Mouse (Mus musculus) embryonic facial prominence, embryonic 14.5 days (tissue): ENCODE measurements around the gene Hs6st3. TPM values are rescaled to one million over a fixed set of nuclear protein-coding genes. Genes with fewer than 3 reads are reported as not detected.

Source experiments
- ATAC-seq: fragments of 200-750 bp; cut with Nextera tagmentation; 2 replicates; pipeline ENCODE4 v1.8.0; 2017; ENCODE audit warnings: low read depth, moderate number of reproducible peaks, moderate TSS enrichment
- DNase-seq: peaks from one replicate; pipeline ENCODE4 v3.0.0-alpha.2; 2015; ENCODE audit warnings: low spot score
- H3K27ac ChIP-seq: fragments of 300-500 bp; sonication (generic); replicated peaks from 2 replicates; pipeline ENCODE4 v1.5.1; 2014; ENCODE audit warnings: low read depth, mild to moderate bottlenecking, low read length, moderate library complexity
- H3K27me3 ChIP-seq: fragments of 300-500 bp; sonication (generic); replicated peaks from 2 replicates; pipeline ENCODE4 v1.6.1; 2014; ENCODE audit warnings: low read length; ENCODE audit not compliant: control insufficient read depth, insufficient read depth
- H3K36me3 ChIP-seq: fragments of 300-500 bp; sonication (generic); 2 replicates; pipeline ENCODE4 v1.6.1; 2014; ENCODE audit warnings: low read length, mixed read lengths; ENCODE audit not compliant: control insufficient read depth, insufficient read depth
- H3K4me1 ChIP-seq: fragments of 300-500 bp; sonication (generic); 2 replicates; pipeline ENCODE4 v1.6.1; 2014; ENCODE audit warnings: antibody characterized with exemption, low read length; ENCODE audit not compliant: control insufficient read depth, insufficient read depth
- H3K4me2 ChIP-seq: fragments of 300-500 bp; sonication (generic); 2 replicates; pipeline ENCODE4 v1.6.1; 2014; ENCODE audit warnings: low read depth, mild to moderate bottlenecking, low read length, moderate library complexity, mixed read lengths
- H3K4me3 ChIP-seq: fragments of 300-500 bp; sonication (generic); 2 replicates; pipeline ENCODE4 v1.5.1; 2014; ENCODE audit warnings: low read depth, mild to moderate bottlenecking, low read length
- H3K9ac ChIP-seq: fragments of 300-500 bp; sonication (generic); 2 replicates; pipeline ENCODE4 v1.6.1; 2014; ENCODE audit warnings: low read depth, mild to moderate bottlenecking, low read length, moderate library complexity, mixed read lengths
- H3K9me3 ChIP-seq: fragments of 300-500 bp; sonication (generic); 2 replicates; pipeline ENCODE4 v1.6.1; 2016; ENCODE audit warnings: low read length; ENCODE audit not compliant: control insufficient read depth
- WGBS: fragments of 180-500 bp; shearing (Covaris S2); extraction: QIAGEN DNeasy Blood & Tissue Kit; methylation state at CpG from one replicate; pipeline ENCODE4 v1.1.7; 2014; 5-methylcytosine and 5-hydroxymethylcytosine counted together
- polyA plus RNA-seq: library from polyadenylated mRNA; unstranded; fragments of >200 nt; fragmentation: Nextera tagmentation; extraction: Ambion mirVana; gene quantifications from 2 replicates; pipeline ENCODE4 v1.2.1, GENCODE M21; 2014

Hs6st3 gene
- polyA plus RNA-seq, 1 experiment from 2014 or later, result 0.10 TPM

DNA sequence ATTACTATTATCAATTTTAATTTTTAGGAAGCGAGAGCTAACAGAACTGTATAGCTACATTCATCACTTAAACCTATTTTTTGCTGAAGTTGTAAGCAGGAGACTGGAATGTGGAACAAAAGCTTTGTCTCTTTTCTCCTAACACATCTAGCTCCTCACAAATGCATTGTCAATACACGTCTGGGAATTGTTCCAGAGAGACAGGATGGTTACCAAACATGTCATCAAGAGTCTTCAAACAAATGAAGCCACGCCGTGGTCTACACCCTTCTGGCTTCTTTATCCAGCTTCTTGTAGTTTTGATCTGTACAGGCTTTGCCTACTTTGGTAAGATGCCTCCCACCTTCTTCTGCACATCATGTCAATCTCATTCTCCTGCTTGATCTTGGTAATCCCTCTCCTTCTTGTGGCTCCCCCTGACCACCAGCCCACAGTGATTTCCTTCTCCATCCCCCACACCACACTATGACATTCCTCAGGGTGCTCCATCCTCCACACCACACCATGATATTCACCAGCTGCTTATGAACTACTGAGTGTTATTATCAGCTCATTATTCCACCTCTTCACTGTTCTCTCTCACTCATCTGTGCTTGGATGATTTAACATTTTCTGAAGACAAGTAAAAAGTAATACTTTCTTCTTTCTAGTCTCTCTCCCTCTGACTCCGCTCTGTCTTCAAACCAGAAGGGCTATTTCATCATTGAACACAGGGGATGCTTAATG, 351.0 kb downstream of the Hs6st3 start:
- Histone ChIP-seq H3K27ac (no peak overlapping the region), H3K4me1 (no peaks in the 10 kb centered on the region), H3K9ac (no peak overlapping the region), H3K4me3 (no peak overlapping the region), H3K36me3 (no peaks in the 10 kb centered on the region), H3K4me2 (no peak overlapping the region), H3K9me3 (no peaks in the 10 kb centered on the region), H3K27me3 (no peaks in the 10 kb centered on the region)
- DNase-seq (no peak), ATAC-seq (no peak)
- WGBS, result 77% methylated on average over 5 of the region's 5 CpGs

DNA sequence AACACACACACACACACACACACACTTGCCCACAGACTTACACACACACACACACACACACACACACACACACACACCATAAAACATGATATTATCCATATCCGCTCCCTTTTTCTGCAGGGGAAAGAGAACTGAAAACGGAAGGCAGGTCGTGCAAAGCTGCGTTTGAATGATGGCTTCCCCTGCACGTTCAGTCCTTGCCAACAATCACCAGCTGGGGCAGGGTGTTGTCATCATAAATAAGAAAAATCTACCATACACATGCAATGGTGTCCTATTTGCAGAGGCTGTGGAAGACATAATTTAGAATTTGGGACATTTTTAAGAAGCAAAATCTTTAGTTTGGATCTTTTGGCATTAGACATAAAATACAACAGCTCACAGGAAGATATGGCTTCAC, 382.5 kb downstream of the Hs6st3 start:
- DNase-seq, result no peak
- H3K4me2 ChIP-seq, result no peak overlapping the region
- no peaks in the 10 kb centered on the region for H3K36me3 ChIP-seq
- 73% methylated on average over 5 of the region's 5 CpGs for WGBS
- no peak overlapping the region for H3K4me3 ChIP-seq
- no peak for ATAC-seq
- H3K9me3 ChIP-seq, result no peaks in the 10 kb centered on the region
- no peaks in the 10 kb centered on the region for H3K4me1 ChIP-seq
- no peaks in the 10 kb centered on the region for H3K27me3 ChIP-seq
- H3K9ac ChIP-seq, result no peak overlapping the region
- H3K27ac ChIP-seq, result no peak overlapping the region

DNA sequence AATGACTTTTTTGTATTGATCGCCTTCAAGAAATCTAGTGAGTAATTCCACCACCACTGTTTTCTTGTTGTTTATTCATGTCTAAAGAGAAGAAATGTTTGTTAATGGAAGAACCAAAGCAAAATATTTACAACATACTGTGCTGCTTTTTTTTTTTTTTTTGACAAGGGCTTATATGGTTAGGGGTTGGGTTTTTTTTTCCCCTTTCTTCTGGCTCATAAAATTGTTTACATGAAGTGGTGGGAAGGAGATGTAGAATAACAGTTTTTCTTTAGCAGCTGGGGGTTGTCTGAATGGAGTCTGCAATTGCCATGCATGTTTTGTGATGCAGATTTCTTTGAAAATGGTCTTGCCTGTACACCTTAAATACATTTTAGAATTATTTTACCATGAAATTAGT, 382.9 kb downstream of the Hs6st3 start:
- H3K4me2 ChIP-seq, result no peak overlapping the region
- H3K4me3 ChIP-seq, result no peak overlapping the region
- H3K27ac ChIP-seq, result no peak overlapping the region
- no peaks in the 10 kb centered on the region for H3K36me3 ChIP-seq
- no peak overlapping the region for H3K9ac ChIP-seq
- H3K9me3 ChIP-seq, result no peaks in the 10 kb centered on the region
- DNase-seq, result no peak
- WGBS, result 88% methylated on average over 1 of the region's 1 CpGs
- H3K27me3 ChIP-seq, result no peaks in the 10 kb centered on the region
- ATAC-seq, result no peak
- no peaks in the 10 kb centered on the region for H3K4me1 ChIP-seq

DNA sequence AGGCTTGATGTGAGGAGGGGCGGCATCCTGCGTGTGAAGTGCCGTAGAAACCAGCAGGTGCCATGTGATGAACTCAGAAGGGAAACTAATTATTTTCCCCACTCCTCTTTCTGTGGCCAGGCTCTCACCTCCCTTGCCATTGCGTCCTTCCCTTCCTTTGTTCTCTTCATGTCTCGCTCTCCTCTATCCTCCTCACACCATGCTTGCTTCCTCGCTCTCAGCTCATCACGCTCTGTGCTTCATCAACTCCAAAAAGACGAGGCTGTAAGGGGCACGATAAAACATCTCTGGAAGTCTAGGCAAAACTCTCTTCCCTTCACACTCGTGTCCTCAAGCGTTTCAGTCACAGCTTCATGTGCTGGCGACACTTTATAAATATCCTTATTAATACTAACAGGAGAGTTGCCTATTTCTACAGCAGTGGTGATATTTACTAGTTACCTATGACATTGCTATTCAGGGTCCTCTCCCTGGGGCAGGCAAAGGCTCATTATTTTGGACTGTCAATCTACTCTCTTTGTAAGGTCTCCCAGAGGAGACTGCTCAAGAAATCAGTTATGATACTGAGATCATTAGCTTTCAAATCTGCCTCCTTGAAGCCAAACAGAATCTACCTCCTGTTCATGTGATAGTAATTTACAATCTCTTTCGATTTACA, 394.9 kb downstream of the Hs6st3 start:
- Histone ChIP-seq H3K9ac (no peak overlapping the region), H3K4me3 (no peak overlapping the region), H3K4me1 (no peaks in the 10 kb centered on the region), H3K4me2 (no peak overlapping the region), H3K27me3 (no peaks in the 10 kb centered on the region), H3K9me3 (no peaks in the 10 kb centered on the region), H3K36me3 (no peaks in the 10 kb centered on the region), H3K27ac (no peak overlapping the region)
- 80% methylated on average over 13 of the region's 13 CpGs for WGBS
- DNase-seq, result no peak
- ATAC-seq, result no peak

DNA sequence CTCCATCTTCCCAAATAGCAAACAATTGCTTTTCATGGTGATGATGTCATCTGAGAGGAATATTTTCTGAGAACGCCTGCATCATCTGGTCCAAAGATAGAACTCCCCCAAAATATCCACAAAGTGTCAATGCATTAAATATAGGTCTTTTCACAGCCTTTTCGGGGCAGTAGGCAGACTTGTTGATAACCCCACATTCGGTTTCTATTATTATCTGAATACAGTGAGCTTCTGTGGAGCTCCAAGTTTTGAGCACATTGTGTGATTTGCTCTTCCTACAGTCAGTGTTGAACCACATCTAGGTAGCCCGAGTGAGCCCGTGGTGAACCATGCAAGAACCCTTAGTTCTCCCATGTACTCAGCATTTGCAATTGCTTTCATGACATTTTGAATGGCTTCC, 402.4 kb downstream of the Hs6st3 start:
- H3K4me3 ChIP-seq, result no peak overlapping the region
- H3K36me3 ChIP-seq, result no peaks in the 10 kb centered on the region
- H3K9ac ChIP-seq, result no peak overlapping the region
- WGBS, result 82% methylated on average over 5 of the region's 5 CpGs
- ATAC-seq, result no peak
- no peak overlapping the region for H3K4me2 ChIP-seq
- no peak for DNase-seq
- no peaks in the 10 kb centered on the region for H3K4me1 ChIP-seq
- H3K27me3 ChIP-seq, result no peaks in the 10 kb centered on the region
- no peak overlapping the region for H3K27ac ChIP-seq
- no peaks in the 10 kb centered on the region for H3K9me3 ChIP-seq

DNA sequence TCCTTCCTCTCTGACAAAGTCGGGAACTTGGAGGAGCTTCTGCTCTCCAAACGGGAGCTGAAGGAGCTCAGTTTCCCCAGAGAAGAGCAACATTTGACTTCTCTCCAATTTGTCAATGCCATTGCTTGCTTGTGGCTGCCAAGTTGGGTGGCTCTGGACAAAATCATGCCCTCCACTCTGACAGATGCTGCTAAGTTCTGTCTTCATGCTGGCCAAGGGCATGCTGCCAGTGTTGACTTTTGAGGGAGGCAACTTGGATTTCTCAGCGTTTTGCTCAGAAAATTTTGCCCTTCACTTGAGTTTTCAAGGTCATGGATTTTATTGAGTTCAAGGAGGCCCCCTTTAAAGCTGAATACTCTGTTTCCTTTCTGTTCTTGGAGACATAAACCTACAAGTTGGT, 406.5 kb downstream of the Hs6st3 start:
- Histone ChIP-seq H3K4me1 (no peaks in the 10 kb centered on the region), H3K4me3 (no peak overlapping the region), H3K9ac (no peak overlapping the region), H3K27me3 (no peaks in the 10 kb centered on the region), H3K27ac (no peak overlapping the region), H3K36me3 (no peaks in the 10 kb centered on the region), H3K9me3 (no peaks in the 10 kb centered on the region), H3K4me2 (no peak overlapping the region)
- 84% methylated on average over 3 of the region's 3 CpGs for WGBS
- no peak for ATAC-seq
- DNase-seq, result no peak

DNA sequence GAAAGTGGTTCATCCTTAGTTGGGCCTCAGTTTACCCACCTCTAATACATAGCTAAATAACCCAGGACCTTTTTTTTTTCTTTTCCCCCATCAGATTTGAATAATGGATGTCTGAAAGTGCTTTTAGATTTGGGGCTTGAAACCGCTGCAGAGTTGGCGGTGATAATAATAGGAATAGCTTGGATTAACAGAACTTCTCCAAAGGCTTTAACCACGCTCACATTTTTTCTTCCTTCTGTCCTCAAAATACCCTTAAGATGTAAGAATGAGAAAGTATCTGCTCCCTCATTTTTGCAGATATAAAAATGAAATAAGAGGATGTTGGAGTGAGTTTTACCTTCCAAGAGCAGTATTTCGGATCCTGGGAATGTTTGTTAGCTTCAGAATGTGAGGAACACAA, 420.2 kb downstream of the Hs6st3 start:
- ATAC-seq (no peak), DNase-seq (no peak)
- Histone ChIP-seq H3K27ac (no peak overlapping the region), H3K9me3 (no peaks in the 10 kb centered on the region), H3K4me3 (no peak overlapping the region), H3K36me3 (no peaks in the 10 kb centered on the region), H3K9ac (no peak overlapping the region), H3K27me3 (no peaks in the 10 kb centered on the region), H3K4me1 (no peaks in the 10 kb centered on the region), H3K4me2 (no peak overlapping the region)
- WGBS, result 82% methylated on average over 4 of the region's 4 CpGs

DNA sequence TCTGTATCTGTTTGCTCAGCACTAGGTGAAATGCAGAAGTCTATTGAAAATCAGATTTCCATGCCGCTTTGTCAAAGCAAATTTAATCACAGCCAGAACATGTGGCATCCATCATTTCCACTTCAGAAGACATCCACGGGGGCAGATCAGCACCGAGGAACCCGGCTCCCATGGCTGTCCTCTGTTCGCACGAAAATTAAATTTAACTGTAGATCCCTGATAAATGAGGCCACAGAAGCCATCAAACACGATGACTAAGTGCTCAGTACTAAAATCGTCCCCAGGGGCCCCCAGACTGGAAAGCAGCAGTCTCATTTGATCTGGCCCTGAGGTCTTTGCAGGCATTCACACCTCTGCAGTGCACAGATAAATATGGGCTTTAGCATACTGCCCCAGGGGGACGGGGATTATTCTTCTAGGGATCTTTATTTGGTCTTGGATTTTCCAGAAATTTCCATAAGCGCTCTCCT, 443.9 kb downstream of the Hs6st3 start:
- Histone ChIP-seq H3K4me2 (no peak overlapping the region), H3K36me3 (no peaks in the 10 kb centered on the region), H3K9ac (no peak overlapping the region), H3K4me1 (0 out of 2 replicates have a peak, but pooled peaks cover 3% of the 10 kb centered on the region), H3K4me3 (no peak overlapping the region), H3K9me3 (no peaks in the 10 kb centered on the region), H3K27ac (no peak overlapping the region), H3K27me3 (no peaks in the 10 kb centered on the region)
- no peak; the same call in 1 of the 2 replicates for ATAC-seq
- 27% methylated on average over 10 of the region's 10 CpGs for WGBS
- DNase-seq, result no peak

DNA sequence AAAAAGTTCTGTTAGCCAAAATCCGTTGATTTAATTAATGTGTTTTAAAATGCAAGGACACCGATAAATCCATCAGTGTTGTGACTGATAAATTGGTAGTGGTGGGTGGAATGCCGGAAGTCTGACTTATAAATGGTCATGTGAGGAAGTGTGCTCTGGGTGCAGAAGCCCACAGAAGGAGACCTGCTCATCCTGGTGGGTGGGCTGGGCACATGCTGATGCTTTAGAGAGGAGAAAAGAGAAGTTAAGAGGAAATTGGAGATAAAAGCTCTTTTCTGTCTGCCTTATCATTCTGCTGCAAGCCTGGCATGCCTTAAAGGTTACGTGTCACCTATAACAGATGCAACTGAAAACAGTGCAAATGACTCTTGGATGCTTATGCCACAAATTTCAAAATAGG, 446.9 kb downstream of the Hs6st3 start:
- WGBS, result 88% methylated on average over 4 of the region's 4 CpGs
- H3K4me2 ChIP-seq, result no peak overlapping the region
- no peak for ATAC-seq

More for the DNA sequence above, 446.9 kb downstream of the Hs6st3 start:
- H3K27me3 ChIP-seq, result no peaks in the 10 kb centered on the region
- DNase-seq, result no peak
- H3K9ac ChIP-seq, result no peak overlapping the region
- no peak overlapping the region for H3K27ac ChIP-seq
- no peaks in the 10 kb centered on the region for H3K36me3 ChIP-seq
- no peaks in the 10 kb centered on the region for H3K9me3 ChIP-seq
- H3K4me3 ChIP-seq, result no peak overlapping the region
- 0 out of 2 replicates have a peak, but pooled peaks cover 3% of the 10 kb centered on the region for H3K4me1 ChIP-seq
